In genomic region chr10:112270887-112271802, GRCm38 (mm10) we compare ENCODE assay signal across 7 mouse cellular contexts. TPM values are rescaled to one million over a fixed set of nuclear protein-coding genes. Genes with fewer than 3 reads are reported as not detected.
DNase-seq lines count a peak whose midpoint lies in the region; ATAC-seq and TF ChIP-seq lines count a peak whose summit lies in the region.

Gene Kcnc2, plus strand, starts transcription at chr10:112271121.

- TF ChIP-seq POLR2A in kidney, adult 2 months (IDR thresholded peaks at IDR 0.05; ENCODE audit: low read depth, low read length): no peak
- TF ChIP-seq POLR2A in small intestine, adult 2 months (IDR thresholded peaks at IDR 0.05; ENCODE audit: low read depth, low read length): no peak

- 2% methylated on average over 20 of the region's 20 CpGs for WGBS in neural tube, embryonic 11.5 days
- under 1% methylated on average over 20 of the region's 20 CpGs for WGBS in forebrain, embryonic 10.5 days
- whole genome bisulfite sequencing in kidney, adult 2 months: 5% methylated on average over 20 of the region's 20 CpGs
- 1% methylated on average over 20 of the region's 20 CpGs for WGBS in liver, embryonic 13.5 days (ENCODE audit: insufficient replicate concordance)
- WGBS in small intestine, adult 2 months: 2% methylated on average over 20 of the region's 20 CpGs

- peak within 1 kb of the TSS; percentile 53 for H3K4me3 ChIP-seq in neural tube, embryonic 11.5 days (ENCODE audit: low read depth, low read length)
- H3K4me3 ChIP-seq in forebrain, embryonic 10.5 days: peak within 1 kb of the TSS; percentile 65
- H3K4me3 ChIP-seq in kidney, adult 2 months (ENCODE audit: insufficient read depth, low read depth, low read length): peak within 1 kb of the TSS; percentile 60
- H3K4me3 ChIP-seq in liver, embryonic 13.5 days (replicated peaks): peak within 1 kb of the TSS; percentile 36
- peak within 1 kb of the TSS; percentile 3; the same call in 1 of the 2 replicates for H3K4me3 ChIP-seq in small intestine, adult 2 months (ENCODE audit: low read depth, low read length)

- H3K27me3 ChIP-seq in neural tube, embryonic 11.5 days (ENCODE audit: control insufficient read depth, insufficient read depth, low read length): peaks cover 31% of the 10 kb centered on the region
- H3K27me3 ChIP-seq in forebrain, embryonic 10.5 days (ENCODE audit: poor library complexity, severe bottlenecking): peaks cover 69% of the 10 kb centered on the region
- H3K27me3 ChIP-seq in kidney, adult 2 months (replicated peaks; ENCODE audit: control insufficient read depth, insufficient read depth, low read length): no peaks in the 10 kb centered on the region; the same call in 1 of the 2 replicates
- H3K27me3 ChIP-seq in liver, embryonic 13.5 days: peaks cover 49% of the 10 kb centered on the region
- H3K27me3 ChIP-seq in small intestine, adult 2 months (ENCODE audit: control insufficient read depth, insufficient read depth, low read length): peaks cover 23% of the 10 kb centered on the region

- 0 out of 2 replicates have a peak, but pooled peaks cover 2% of the 10 kb centered on the region for H3K4me1 ChIP-seq in neural tube, embryonic 11.5 days (ENCODE audit: control insufficient read depth, insufficient read depth, low read length)
- peaks cover 26% of the 10 kb centered on the region for H3K4me1 ChIP-seq in forebrain, embryonic 10.5 days
- no peaks in the 10 kb centered on the region for H3K4me1 ChIP-seq in kidney, adult 2 months (ENCODE audit: control insufficient read depth, insufficient read depth, low read length)
- no peaks in the 10 kb centered on the region; the same call in 1 of the 2 replicates for H3K4me1 ChIP-seq in liver, embryonic 13.5 days (replicated peaks)
- no peaks in the 10 kb centered on the region for H3K4me1 ChIP-seq in small intestine, adult 2 months (ENCODE audit: control insufficient read depth, insufficient read depth, insufficient read length, low read length)

- peak within 1 kb of the TSS; percentile 94 for H3K4me2 ChIP-seq in neural tube, embryonic 11.5 days (ENCODE audit: low read depth)
- H3K4me2 ChIP-seq in liver, embryonic 13.5 days: peak within 1 kb of the TSS; percentile 58

- peak; percentile 52 for ATAC-seq in neural tube, embryonic 11.5 days (ENCODE audit: insufficient read depth, low FRiP score, low TSS enrichment)
- ATAC-seq in liver, embryonic 13.5 days (ENCODE audit: low read depth): no peak

- H3K36me3 ChIP-seq in neural tube, embryonic 11.5 days (ENCODE audit: control insufficient read depth, insufficient read depth, low read length): no peaks in the 10 kb centered on the region
- H3K36me3 ChIP-seq in forebrain, embryonic 10.5 days (replicated peaks): no peaks in the 10 kb centered on the region
- H3K36me3 ChIP-seq in kidney, adult 2 months (ENCODE audit: control insufficient read depth, insufficient read depth, low read length): no peaks in the 10 kb centered on the region
- H3K36me3 ChIP-seq in liver, embryonic 13.5 days: no peaks in the 10 kb centered on the region
- H3K36me3 ChIP-seq in small intestine, adult 2 months (ENCODE audit: control insufficient read depth, insufficient read depth, low read length): no peaks in the 10 kb centered on the region

- H3K27ac ChIP-seq in neural tube, embryonic 11.5 days (ENCODE audit: low read depth, low read length): no peak within 1 kb of the TSS
- H3K27ac ChIP-seq in forebrain, embryonic 10.5 days: peak within 1 kb of the TSS; percentile 66
- no peak within 1 kb of the TSS for H3K27ac ChIP-seq in kidney, adult 2 months (ENCODE audit: insufficient read depth, low read depth, low read length)
- no peak within 1 kb of the TSS for H3K27ac ChIP-seq in liver, embryonic 13.5 days
- no peak within 1 kb of the TSS for H3K27ac ChIP-seq in small intestine, adult 2 months (ENCODE audit: insufficient read depth, low read depth, low read length)

- H3K9me3 ChIP-seq in neural tube, embryonic 11.5 days (ENCODE audit: control insufficient read depth, low read length): no peaks in the 10 kb centered on the region
- no peaks in the 10 kb centered on the region for H3K9me3 ChIP-seq in forebrain, embryonic 10.5 days
- no peaks in the 10 kb centered on the region for H3K9me3 ChIP-seq in liver, embryonic 13.5 days (replicated peaks)

- peak; percentile 50 for DNase-seq in neural tube, embryonic 11.5 days (ENCODE audit: low spot score)
- no peak for DNase-seq in neural tube, embryonic 10.5 days (ENCODE audit: extremely low spot score, low spot score)
- peak; percentile 31 for DNase-seq in forebrain, embryonic 10.5 days (ENCODE audit: extremely low spot score, low spot score)
- peak; percentile 51 for DNase-seq in kidney, adult 2 months
- no peak for DNase-seq in liver, embryonic 13.5 days
- no peak for DNase-seq in gastrocnemius, postnatal 4 days (ENCODE audit: low spot score in 2 of 2)

- TF ChIP-seq CTCF in kidney, adult 2 months (conservative IDR thresholded peaks at IDR 0.05; ENCODE audit: insufficient read depth, insufficient read length, low read depth, low read length): no peak
- no peak for TF ChIP-seq CTCF in small intestine, adult 2 months (IDR thresholded peaks at IDR 0.05; ENCODE audit: extremely low read depth, insufficient read length, insufficient replicate concordance, low read depth, low read length)

- peak within 1 kb of the TSS; percentile 53 for H3K9ac ChIP-seq in neural tube, embryonic 11.5 days (ENCODE audit: low read length)
- H3K9ac ChIP-seq in liver, embryonic 13.5 days: no peak within 1 kb of the TSS

RNA-seq across cellular contexts. Expression of gene Kcnc2, which starts in this region (rescaled TPM):
- polyA plus RNA-seq in neural tube, embryonic 11.5 days (2014; fragmentation: Nextera tagmentation; extraction: Ambion mirVana): 0.52 and 0.81 TPM in 2 replicates
- polyA plus RNA-seq in forebrain, embryonic 10.5 days (2016; fragmentation: Nextera tagmentation; extraction: Ambion mirVana): 0.30 and 0.32 TPM in 2 replicates
- 1.4 and 1.7 TPM in 2 replicates for polyA plus RNA-seq in kidney, adult 2 months (2012; rRNA removed)
- polyA plus RNA-seq in liver, embryonic 13.5 days (2015; fragmentation: Nextera tagmentation; extraction: Ambion mirVana): 0.06 and 0.07 TPM in 2 replicates
- 0.09 and 0.18 TPM in 2 replicates for polyA plus RNA-seq in small intestine, adult 2 months (2012; rRNA removed)
- total RNA-seq in gastrocnemius, postnatal 4 days (2021): 1 to 10 TPM; 1.1 TPM

Comparison
In these comparisons a context has a peak if more than half of its experiments do, and no peak if none do; other contexts are left out.
1. Peak in DNase-seq, ATAC-seq, H3K4me3 ChIP-seq, H3K9ac ChIP-seq and H3K4me2 ChIP-seq in neural tube, embryonic 11.5 days; RNA of the gene not detected or under 1 TPM.
2. Peak in DNase-seq, H3K4me3 ChIP-seq and H3K27ac ChIP-seq in forebrain, embryonic 10.5 days; RNA of the gene not detected or under 1 TPM.
3. H3K4me3 ChIP-seq: peak in every context shown above with its lines; median percentile 65 in forebrain, embryonic 10.5 days; 60 in kidney, adult 2 months; 53 in neural tube, embryonic 11.5 days; 36 in liver, embryonic 13.5 days; 3 in small intestine, adult 2 months.